Mouse (Mus musculus) CD4-positive, CD25-positive, alpha-beta regulatory T cell, adult 4 months (primary cell): ENCODE data around the gene Cnnm2. TPM values are rescaled to one million over a fixed set of nuclear protein-coding genes. Genes with fewer than 3 reads are reported as not detected.

Experiments
- ATAC-seq: one replicate; pipeline ENCODE4 v1.8.0; 2017
- polyA plus RNA-seq, 2 experiments: library from polyadenylated mRNA; unstranded; fragments of 100-300 nt; shearing (Covaris generic); gene quantifications; one replicate each; pipeline ENCODE4 v1.2.1; 2017

The Cnnm2 gene
- polyA plus RNA-seq, 2 experiments from 2014 or later, result 0.42 to 0.61 TPM

DNA sequence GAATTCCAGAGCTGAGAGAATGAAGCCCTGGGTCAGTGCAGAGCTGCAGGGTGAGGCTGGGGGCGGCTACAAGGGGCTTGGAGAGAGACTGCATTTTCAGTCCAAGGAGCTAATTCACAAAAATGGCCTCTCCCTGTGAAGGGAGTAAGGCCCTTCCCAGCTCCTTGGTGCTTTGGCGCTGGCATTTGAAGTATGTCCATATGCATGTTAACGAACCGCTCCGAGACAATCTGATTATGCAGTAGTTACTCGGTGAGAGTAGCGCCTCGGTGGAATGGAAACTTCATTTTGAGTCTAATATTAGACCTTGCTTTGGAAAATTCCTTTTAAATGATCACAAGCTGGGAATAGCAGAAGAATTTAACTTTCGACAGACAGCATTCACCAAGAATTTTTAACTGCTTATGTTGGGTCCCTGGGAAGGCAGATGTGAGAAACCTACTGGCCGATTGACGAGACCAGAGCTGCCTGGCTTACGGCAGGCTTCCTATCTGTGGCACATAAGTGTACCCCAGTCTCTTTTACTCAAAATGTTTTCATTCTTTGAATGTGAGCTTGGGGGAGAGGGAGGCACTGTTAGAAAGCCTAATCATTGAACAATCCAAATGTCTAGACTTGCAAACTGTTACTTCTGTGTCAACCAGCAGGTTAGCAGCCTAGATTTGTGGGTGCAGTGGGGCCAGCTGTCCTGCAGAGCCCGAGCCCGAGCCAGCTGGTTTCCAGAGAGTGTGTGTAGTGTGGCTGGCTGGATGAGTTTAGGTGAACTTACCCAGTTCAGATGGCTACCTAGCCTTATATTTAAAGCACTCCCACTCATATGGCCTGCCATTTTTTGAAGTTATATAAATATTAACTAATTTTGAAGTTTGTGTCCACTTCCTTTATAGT is 87.2 kb downstream of the Cnnm2 start:
- no peak for ATAC-seq

- ATAC-seq, result no peak
Observed at GRCm38 (mm10) chr19:46849443-46849997, 88.1 kb downstream of the Cnnm2 start.

DNA sequence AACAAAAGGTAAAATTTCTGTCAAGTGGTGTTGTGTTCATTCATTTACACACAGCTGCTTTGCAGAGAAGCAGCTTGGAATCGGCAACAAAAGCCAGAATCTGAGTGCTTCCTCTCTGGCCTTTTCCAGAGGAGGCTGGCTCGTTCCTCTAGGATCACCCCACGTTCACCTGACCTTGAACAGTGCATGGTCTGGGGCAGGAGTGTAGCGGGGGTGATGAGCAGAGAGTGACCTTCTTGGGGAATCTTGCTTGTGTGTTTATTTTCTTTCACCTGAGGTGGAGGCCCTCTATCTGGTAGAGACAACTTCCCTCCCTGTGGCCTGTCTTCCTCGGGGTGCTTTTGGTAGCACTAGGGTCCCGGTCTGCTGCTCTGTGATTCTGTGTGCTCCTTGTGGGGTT is 94.8 kb downstream of the Cnnm2 start:
- no peak for ATAC-seq

GRCm38 (mm10) chr19:46856780-46857179 is 95.4 kb downstream of the Cnnm2 start:
- ATAC-seq, result no peak

GRCm38 (mm10) chr19:46857277-46857989 is 96.0 kb downstream of the Cnnm2 start:
- no peak for ATAC-seq

- no peak for ATAC-seq
Observed at GRCm38 (mm10) chr19:46858200-46858599, 96.8 kb downstream of the Cnnm2 start.

DNA sequence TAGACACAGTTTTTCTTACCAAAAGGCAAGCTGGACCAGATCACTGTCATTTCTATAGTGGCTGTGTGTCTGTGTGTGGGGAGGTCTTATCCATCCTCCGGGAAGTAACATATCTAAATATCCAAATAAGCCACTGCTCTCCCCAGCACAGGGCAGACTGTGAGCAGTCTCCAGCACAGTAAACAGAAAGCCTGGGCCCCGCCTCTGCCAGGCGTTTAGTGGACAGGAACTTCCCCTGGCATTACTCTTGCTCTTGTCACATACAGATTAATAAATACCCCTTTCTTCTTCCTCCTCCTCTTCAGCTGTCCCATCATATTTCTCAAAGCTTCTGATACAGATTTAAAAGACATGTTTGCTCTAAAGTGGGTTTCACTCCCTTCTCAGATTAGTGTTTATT is 101.2 kb downstream of the Cnnm2 start:
- ATAC-seq, result no peak

- no peak for ATAC-seq
Observed at GRCm38 (mm10) chr19:46863236-46863927, 102.0 kb downstream of the Cnnm2 start.

DNA sequence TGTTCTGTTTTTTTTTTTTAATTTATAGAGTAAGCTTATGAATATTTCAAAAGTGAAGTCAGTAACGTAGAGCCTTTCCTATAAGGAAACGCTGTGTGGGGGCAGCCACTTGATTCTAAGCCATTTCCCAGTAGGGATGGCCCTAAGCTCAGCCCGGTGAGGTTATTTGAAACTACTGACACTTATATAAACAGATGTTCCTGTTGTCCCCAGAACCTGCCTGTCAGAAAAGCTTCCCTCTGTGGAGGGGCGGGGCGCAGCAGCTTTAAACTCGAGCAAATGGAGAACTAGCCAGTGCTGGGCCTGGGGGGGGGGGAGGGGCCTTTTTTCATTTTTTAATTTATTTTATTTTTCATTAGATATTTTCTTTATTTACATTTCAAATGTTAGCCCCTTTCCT is 102.7 kb downstream of the Cnnm2 start:
- no peak for ATAC-seq

DNA sequence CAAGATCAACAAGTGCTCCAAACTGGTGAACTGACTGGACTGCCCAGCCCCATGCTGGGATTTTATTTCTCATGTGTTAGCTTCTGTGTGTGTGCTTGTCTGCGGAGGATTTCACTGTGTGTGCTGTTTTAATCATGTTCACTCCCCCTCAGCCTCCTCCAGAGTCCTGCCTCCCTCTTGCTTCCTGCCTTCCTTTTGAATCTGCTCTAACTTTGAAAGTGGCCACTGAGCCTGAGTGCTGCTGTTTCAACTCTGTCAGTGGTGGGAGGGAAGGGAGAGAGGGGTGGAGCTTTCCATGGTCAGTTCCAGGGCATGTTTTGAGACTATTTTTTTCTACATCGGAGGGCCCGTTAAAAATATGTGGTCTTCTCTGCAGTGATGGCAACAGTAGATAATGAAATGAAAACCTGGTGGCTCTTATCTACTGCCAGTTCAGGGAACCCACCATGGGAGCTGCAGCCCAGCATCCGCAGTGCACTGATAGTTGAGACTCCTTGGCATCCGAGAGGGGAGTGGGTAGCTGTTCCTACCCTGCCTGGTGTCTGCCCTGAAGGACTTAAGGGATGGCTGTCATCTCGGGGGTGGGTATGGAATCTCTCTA is 103.4 kb downstream of the Cnnm2 start:
- ATAC-seq, result no peak

GRCm38 (mm10) chr19:46865381-46865780 is 104.0 kb downstream of the Cnnm2 start:
- no peak for ATAC-seq

GRCm38 (mm10) chr19:46869049-46869448 is 107.7 kb downstream of the Cnnm2 start:
- peak; percentile 57 for ATAC-seq

DNA sequence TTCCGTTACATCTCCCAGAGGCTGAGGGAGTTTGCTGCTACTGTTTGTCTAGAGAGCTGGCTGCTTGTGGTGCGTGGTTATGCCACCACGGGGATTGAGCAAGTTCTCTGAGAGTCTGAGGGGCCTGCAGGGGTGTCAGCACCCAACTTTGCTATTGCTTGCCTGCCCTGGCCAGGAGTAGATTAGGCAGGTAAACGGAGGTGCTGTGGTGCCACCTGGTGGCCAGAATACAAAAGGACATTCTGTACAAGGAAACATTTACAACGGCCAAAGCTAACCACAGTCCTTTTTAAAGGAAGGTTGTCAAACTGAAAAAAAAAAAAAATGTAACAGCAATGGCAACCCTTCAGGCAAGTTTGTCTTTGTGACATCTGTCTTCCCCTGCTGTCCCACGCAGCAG is 108.1 kb downstream of the Cnnm2 start:
- peak; percentile 92 for ATAC-seq

DNA sequence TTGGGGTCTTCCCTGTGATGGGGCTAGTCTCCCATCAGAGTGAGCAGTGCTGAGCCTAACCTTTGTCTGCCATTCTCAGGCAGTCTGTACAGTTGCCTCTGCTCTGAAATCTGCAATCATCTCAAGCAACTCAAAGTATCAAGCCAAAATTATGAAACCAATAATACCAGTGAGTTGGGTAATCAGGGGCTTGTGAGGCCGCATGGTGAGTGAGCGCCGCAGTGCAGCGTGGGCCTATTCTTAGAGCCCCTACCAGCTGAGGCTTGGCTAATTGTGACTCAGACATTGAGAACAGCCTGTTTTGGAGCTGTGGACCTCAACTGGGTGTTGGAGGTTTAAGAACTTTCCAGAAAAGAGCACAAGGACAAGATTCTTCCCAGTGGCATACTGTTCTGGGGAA is 109.7 kb downstream of the Cnnm2 start:
- no peak for ATAC-seq

DNA sequence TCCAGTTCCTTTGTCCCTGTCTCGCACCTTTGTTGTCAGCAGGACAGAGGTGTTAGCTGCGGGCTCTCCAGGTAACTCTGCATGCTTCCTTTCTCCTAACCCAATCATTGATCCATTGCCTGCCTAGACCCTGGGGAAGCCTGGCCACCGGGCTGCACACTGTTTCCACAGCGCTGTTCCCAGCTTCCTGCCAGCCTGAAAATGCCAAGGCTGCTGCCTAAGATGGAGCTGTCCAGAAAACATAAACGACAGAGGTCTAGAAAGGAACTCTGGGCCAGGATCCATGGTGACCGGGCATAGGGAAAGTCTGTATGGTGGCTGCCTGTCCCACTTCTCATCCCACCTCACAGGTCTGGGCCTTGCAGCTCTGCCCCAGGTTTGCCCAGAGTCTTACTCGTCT is 110.3 kb downstream of the Cnnm2 start:
- no peak for ATAC-seq

- ATAC-seq, result no peak
Observed at GRCm38 (mm10) chr19:46873924-46874323, 112.5 kb downstream of the Cnnm2 start.

GRCm38 (mm10) chr19:46875790-46876189 is 114.4 kb downstream of the Cnnm2 start:
- peak; percentile 65 for ATAC-seq

DNA sequence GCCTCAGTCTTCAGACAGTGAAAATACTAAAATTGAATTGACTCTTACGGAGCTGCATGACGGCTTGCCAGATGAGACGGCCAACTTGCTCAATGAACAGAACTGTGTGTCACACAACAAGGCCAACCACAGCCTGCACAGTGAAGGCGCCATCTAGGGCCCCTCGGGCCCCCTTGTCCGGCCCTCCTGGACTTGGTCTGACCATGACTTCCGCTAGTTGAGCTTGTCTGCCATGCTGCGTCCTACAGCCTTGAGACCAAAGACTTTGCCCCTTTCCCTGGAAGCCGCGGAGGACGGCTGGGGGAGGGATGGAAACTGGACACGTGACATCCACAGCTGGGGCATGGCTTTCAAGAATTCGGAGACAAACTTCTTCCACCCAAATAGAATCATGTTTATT is 116.5 kb downstream of the Cnnm2 start:
- ATAC-seq, result no peak

DNA sequence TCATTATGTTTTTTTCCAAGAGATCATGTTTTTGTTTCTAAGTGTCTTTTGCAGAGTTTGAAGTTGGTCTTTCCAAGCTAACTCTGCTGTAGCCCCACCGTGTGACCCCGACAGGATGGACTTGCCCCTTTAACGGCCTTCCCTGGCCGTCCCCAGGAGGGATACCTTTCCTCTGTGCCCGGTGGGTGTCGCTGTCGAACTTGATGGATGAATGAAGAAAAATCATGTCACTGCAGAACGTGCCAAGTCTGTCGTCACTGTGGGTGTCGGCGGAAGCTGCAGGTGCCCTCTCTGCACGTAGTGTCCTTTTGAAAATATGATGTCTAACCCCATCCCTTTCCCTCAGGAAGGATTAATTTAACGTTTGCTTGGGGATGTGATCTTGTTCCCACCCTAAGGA is 117.0 kb downstream of the Cnnm2 start:
- peak; percentile 71 for ATAC-seq

DNA sequence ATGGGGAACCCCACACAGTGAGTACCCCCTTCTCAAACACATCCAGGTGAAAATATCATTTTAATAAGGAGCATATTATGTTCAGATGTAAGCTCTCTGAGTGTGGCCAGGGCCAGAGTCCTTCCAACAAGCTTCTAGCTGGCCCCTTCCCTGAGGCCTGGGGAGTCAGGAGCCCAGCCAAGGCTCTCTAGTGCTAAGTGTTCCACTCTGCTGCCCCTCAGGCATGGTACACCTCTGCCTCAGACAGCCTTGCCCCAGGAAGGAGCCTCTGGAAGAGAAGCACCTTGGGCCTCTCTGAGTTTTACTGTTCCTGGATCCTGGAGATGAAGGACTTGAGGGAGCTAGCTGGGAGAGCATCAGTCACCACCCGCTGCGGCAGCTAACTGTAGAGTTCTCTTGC is 118.5 kb downstream of the Cnnm2 start:
- ATAC-seq, result no peak

- ATAC-seq, result no peak
Observed at GRCm38 (mm10) chr19:46885365-46885764, 124.0 kb downstream of the Cnnm2 start.

DNA sequence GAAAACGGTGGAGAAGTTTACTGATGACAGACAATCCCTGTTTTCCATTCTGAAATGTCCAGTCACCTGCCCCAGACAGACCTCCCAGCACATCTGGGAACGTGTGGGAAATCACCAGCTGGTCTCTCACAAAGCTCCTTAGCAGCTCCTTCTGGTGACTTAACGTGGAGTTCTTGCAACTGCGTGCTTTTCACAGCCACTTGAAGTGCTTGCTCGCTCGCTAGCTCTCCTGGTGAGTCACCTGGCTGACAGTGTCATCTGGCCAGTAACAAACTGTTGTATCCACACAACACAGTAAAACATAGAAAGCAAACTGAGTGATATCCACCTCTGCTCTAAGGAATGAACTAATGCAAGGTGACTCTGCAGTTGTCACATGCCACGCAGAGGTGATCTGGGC is 125.4 kb downstream of the Cnnm2 start:
- no peak for ATAC-seq
